Mouse (Mus musculus) ES-E14 (cell line): ENCODE measurements around the gene Fkbp5.

ENCODE experiments used
- CHD2 ChIP-seq: IDR thresholded peaks from 2 replicates; pipeline ENCODE4 v1.6.1; 2014; ENCODE audit warnings: mild to moderate bottlenecking, low read depth, low read length, inconsistent platforms
- HCFC1 ChIP-seq: IDR thresholded peaks from 2 replicates; pipeline ENCODE4 v1.6.1; 2012; ENCODE audit warnings: low read length, inconsistent platforms, borderline replicate concordance; ENCODE audit not compliant: insufficient read depth
- MAFK ChIP-seq: IDR thresholded peaks from 2 replicates; pipeline ENCODE4 v1.6.1; 2014; ENCODE audit warnings: mild to moderate bottlenecking, low read depth, low read length, inconsistent platforms; ENCODE audit not compliant: insufficient read depth
- ZC3H11A ChIP-seq: IDR thresholded peaks from 2 replicates; pipeline ENCODE4 v1.6.1; 2012; ENCODE audit warnings: low read depth, mild to moderate bottlenecking, inconsistent platforms, low read length, borderline replicate concordance

- TF ChIP-seq HCFC1 = no peak
- no peak for TF ChIP-seq MAFK
- TF ChIP-seq ZC3H11A = no peak
- no peak for TF ChIP-seq CHD2
Measured at GRCm38 (mm10) chr17:28407418-28408250, 109.7 kb downstream of the Fkbp5 start.
